Mouse (Mus musculus) heart, adult 18-20 months (tissue): ENCODE data around the gene Vmn1r226. TPM values are rescaled to one million over a fixed set of nuclear protein-coding genes. Genes with fewer than 3 reads are reported as not detected.

Source experiments
- DNase-seq, 2 experiments: peaks; one replicate each; pipeline ENCODE4 v3.0.0; 2021 to 2022; ENCODE audit warnings: mixed read lengths in 1 of 2
- long read RNA-seq, 2 experiments: library from polyadenylated mRNA; stranded (forward); transcript quantifications; one replicate each; pipeline ENCODE4 v2.0.0; 2021
- total RNA-seq, 2 experiments: library from RNA; stranded (reverse); gene quantifications; 2 replicates each; pipeline ENCODE4 v1.2.3; 2021

Vmn1r226 gene
- not detected for total RNA-seq
- long read RNA-seq, experiment 1: 0 reads
- long read RNA-seq, experiment 2: 0 reads

DNA sequence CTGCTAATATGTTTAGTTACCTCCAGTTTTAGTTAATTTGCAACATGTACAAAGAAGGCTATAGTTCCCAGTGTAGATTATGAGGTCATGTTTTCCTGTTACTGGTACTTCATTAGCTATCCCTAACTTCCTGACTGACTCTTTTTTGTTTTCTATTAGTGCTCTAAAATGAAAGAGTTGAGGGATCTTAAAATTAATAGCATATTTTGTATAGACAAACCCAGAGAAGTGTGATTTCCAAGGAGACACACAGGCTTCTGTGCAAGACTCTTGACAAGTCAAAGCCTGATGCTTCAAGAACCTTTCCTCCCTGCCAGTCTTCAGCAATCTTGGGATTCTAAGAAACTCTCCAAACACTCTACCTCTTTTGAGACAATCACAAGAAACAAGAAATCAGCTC, at the start of gene Vmn1r226:
Gene Vmn1r226 (plus strand): TSS at position 301 of the 400 bp plus-strand sequence.
- DNase-seq: no peak

DNA sequence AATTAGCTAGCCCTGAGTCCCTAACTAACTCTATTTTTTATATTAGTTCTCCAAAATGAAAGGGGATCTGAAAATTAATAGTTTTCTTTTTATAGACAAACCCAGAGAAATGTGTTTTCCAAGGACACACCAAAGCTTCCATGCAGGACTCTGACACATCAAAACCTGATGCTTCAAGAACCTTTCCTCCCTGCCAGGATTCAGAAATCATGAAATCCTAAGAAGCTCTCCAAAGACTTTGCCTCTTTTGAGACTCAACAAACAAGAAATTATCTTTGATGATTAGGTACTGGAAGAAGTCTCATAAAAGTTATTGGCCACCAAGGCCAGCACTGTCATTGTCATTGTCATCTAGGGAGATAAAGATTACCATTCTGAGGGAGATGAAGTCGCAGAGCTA, 46.9 kb downstream of the Vmn1r226 start, which contains the start of gene Vmn1r227:
Gene Vmn1r227 (plus strand): TSS at position 301 of the 400 bp plus-strand sequence.
- DNase-seq: no peak

Other genes starting within 250 kb of the Vmn1r226 start
- gene Vmn2r108, start 201.5 kb upstream of the Vmn1r226 start, total RNA-seq: not detected
- not detected for gene Vmn1r225, start 184.7 kb upstream of the Vmn1r226 start, total RNA-seq
- gene Vmn2r109, start 118.1 kb upstream of the Vmn1r226 start, total RNA-seq: not detected
- gene Vmn2r110, start 86.4 kb upstream of the Vmn1r226 start, total RNA-seq: not detected
- not detected for gene Fpr-rs3, start 58.0 kb upstream of the Vmn1r226 start, total RNA-seq
- gene Vmn1r227, start 47.0 kb downstream of the Vmn1r226 start, total RNA-seq: not detected
- not detected for gene Vmn1r228, start 103.3 kb downstream of the Vmn1r226 start, total RNA-seq
- gene Vmn1r229, start 128.7 kb downstream of the Vmn1r226 start, total RNA-seq: not detected
- gene Vmn1r230, start 157.6 kb downstream of the Vmn1r226 start, total RNA-seq: not detected
- not detected for gene Vmn1r231, start 222.2 kb downstream of the Vmn1r226 start, total RNA-seq
- not detected for gene Vmn1r232, start 236.9 kb downstream of the Vmn1r226 start, total RNA-seq